In the genomic region with DNA sequence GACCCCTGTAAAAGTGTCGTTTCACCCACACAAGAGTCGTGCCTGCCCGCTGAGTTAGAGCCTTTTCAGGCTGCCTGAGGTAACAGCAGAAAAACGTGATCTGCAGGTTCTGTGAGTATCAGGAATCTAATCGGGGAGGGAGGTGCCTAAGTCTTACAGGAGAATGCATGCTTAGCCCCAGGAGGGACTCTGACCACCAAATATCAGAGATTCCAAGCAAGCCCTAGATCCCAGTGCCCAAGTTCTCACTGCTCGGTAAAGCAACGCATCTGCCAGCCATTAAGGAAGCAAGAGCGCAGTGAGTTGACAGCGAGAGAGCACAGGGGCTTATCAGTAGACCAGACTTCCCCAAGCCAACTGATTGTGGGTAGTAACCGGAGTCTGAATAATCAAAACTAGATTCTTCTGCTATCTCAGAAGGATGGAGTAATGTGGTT, we compare ENCODE assay signal across 8 mouse cellular contexts. TPM values are rescaled to one million over a fixed set of nuclear protein-coding genes. Genes with fewer than 3 reads are reported as not detected.
DNase-seq lines count a peak whose midpoint lies in the region; ATAC-seq and TF ChIP-seq lines count a peak whose summit lies in the region.

No protein-coding gene starts in this region.

- peaks cover 19% of the 10 kb centered on the region for H3K4me1 ChIP-seq in forebrain, embryonic 16.5 days (replicated peaks; ENCODE audit: control insufficient read depth, insufficient read depth, low read length)
- H3K4me1 ChIP-seq in intestine, postnatal 0 days (replicated peaks; ENCODE audit: control insufficient read depth, insufficient read depth, low read length), result 0 out of 2 replicates have a peak, but pooled peaks cover 5% of the 10 kb centered on the region
- H3K4me1 ChIP-seq in lung, embryonic 14.5 days (ENCODE audit: insufficient read depth), result no peaks in the 10 kb centered on the region

- H3K27ac ChIP-seq in forebrain, embryonic 16.5 days (ENCODE audit: low read length), result no peak overlapping the region
- peak overlapping the region; percentile 96 for H3K27ac ChIP-seq in intestine, postnatal 0 days (ENCODE audit: low read depth, low read length)
- H3K27ac ChIP-seq in lung, embryonic 14.5 days (ENCODE audit: low read depth), result peak overlapping the region; percentile 80

- no peaks in the 10 kb centered on the region for H3K36me3 ChIP-seq in forebrain, embryonic 16.5 days (ENCODE audit: control insufficient read depth, insufficient read depth)
- H3K36me3 ChIP-seq in intestine, postnatal 0 days (ENCODE audit: control insufficient read depth, insufficient read depth), result no peaks in the 10 kb centered on the region
- no peaks in the 10 kb centered on the region for H3K36me3 ChIP-seq in lung, embryonic 14.5 days (ENCODE audit: insufficient read depth)

- peak overlapping the region; percentile 55 for H3K4me2 ChIP-seq in forebrain, embryonic 16.5 days (ENCODE audit: low read length)
- peak overlapping the region; percentile 65 for H3K4me2 ChIP-seq in intestine, postnatal 0 days (replicated peaks; ENCODE audit: low read depth)
- H3K4me2 ChIP-seq in lung, embryonic 14.5 days, result peak overlapping the region; percentile 84

- no peaks in the 10 kb centered on the region for H3K9me3 ChIP-seq in forebrain, embryonic 16.5 days (ENCODE audit: control insufficient read depth, low read length)
- H3K9me3 ChIP-seq in intestine, postnatal 0 days (ENCODE audit: control insufficient read depth), result no peaks in the 10 kb centered on the region
- no peaks in the 10 kb centered on the region for H3K9me3 ChIP-seq in lung, embryonic 14.5 days (ENCODE audit: low read depth, low read length)

- 13% methylated on average over 10 of the region's 10 CpGs for WGBS in forebrain, embryonic 16.5 days
- 4% methylated on average over 10 of the region's 10 CpGs for WGBS in intestine, postnatal 0 days
- WGBS in lung, embryonic 14.5 days, result 2% methylated on average over 10 of the region's 10 CpGs

- peak overlapping the region; percentile 42 for H3K9ac ChIP-seq in forebrain, embryonic 16.5 days (replicated peaks; ENCODE audit: low read depth, low read length)
- peak overlapping the region; percentile 50 for H3K9ac ChIP-seq in intestine, postnatal 0 days (ENCODE audit: low read depth, low read length)
- H3K9ac ChIP-seq in lung, embryonic 14.5 days, result peak overlapping the region; percentile 57

- H3K4me3 ChIP-seq in forebrain, embryonic 16.5 days (replicated peaks; ENCODE audit: low read length), result peak overlapping the region; percentile 88
- peak overlapping the region; percentile 31 for H3K4me3 ChIP-seq in intestine, postnatal 0 days (ENCODE audit: low read depth, low read length)
- H3K4me3 ChIP-seq in lung, embryonic 14.5 days (ENCODE audit: low read depth, low read length), result peak overlapping the region; percentile 95

- H3K27me3 ChIP-seq in forebrain, embryonic 16.5 days (replicated peaks; ENCODE audit: control insufficient read depth, insufficient read depth, low read length), result no peaks in the 10 kb centered on the region
- no peaks in the 10 kb centered on the region for H3K27me3 ChIP-seq in intestine, postnatal 0 days (replicated peaks; ENCODE audit: control insufficient read depth, insufficient read depth, low read length)
- H3K27me3 ChIP-seq in lung, embryonic 14.5 days (ENCODE audit: insufficient read depth, low read length), result no peaks in the 10 kb centered on the region

- ATAC-seq in forebrain, embryonic 16.5 days, result no peak
- no peak for ATAC-seq in intestine, postnatal 0 days
- peak; percentile 30 for ATAC-seq in lung, embryonic 14.5 days (ENCODE audit: insufficient read depth)
- ATAC-seq in activated CD4-positive, CD25-positive, alpha-beta regulatory T cell, adult 4 months, result no peak

- peak; percentile 43 for DNase-seq in B cell, adult 2 months
- DNase-seq in ZHBTc4 (ENCODE audit: low read depth, low spot score), result peak; percentile 59
- peak; percentile 76 for DNase-seq in lung, embryonic 14.5 days
- DNase-seq in retina, embryonic 14.5 days (ENCODE audit: low spot score), result peak; percentile 38
- no peak for DNase-seq in right cerebral cortex, postnatal 36 days (ENCODE audit: low spot score in 2 of 2)

- TF ChIP-seq CTCF in intestine, postnatal 0 days (IDR thresholded peaks at IDR 0.05; ENCODE audit: low read depth), result no peak
- no peak for TF ChIP-seq CTCF in lung, embryonic 14.5 days (IDR thresholded peaks at IDR 0.05; ENCODE audit: low read depth)

RNA-seq across cellular contexts. Expression of a gene that starts 1.1 kb away (rescaled TPM):
- polyA plus RNA-seq in forebrain, embryonic 16.5 days (2015; fragmentation: Nextera tagmentation; extraction: Ambion mirVana), result 39.9 and 41.0 TPM in 2 replicates
- polyA plus RNA-seq in intestine, postnatal 0 days (2015; fragmentation: Nextera tagmentation; extraction: Ambion mirVana), result 59.9 and 65.1 TPM in 2 replicates
- polyA plus RNA-seq in lung, embryonic 14.5 days (2014; fragmentation: Nextera tagmentation; extraction: Ambion mirVana), result 71.8 and 74.4 TPM in 2 replicates
- polyA plus RNA-seq in activated CD4-positive, CD25-positive, alpha-beta regulatory T cell, adult 4 months (2017; shearing (Covaris generic)), result 100 to 1,000 TPM in 1 of 2 experiments, 10 to 100 TPM in 1; 87.7 to 108 TPM

Comparison
In these comparisons a context has a peak if more than half of its experiments do, and no peak if none do; other contexts are left out.
1. DNase-seq: peak in B cell, adult 2 months (2 of 2), ZHBTc4 (single experiment), lung, embryonic 14.5 days (single experiment) and retina, embryonic 14.5 days (single experiment); none in right cerebral cortex, postnatal 36 days (0 of 2).
2. H3K4me3 ChIP-seq: peak in every context shown above with its lines; median percentile 95 in lung, embryonic 14.5 days; 88 in forebrain, embryonic 16.5 days; 31 in intestine, postnatal 0 days.
3. Peak in every context shown above with its lines, with median percentiles within 50 percentile points of each other: H3K4me2 ChIP-seq and H3K9ac ChIP-seq.